Mouse (Mus musculus): ENCODE measurements around the gene Cacna1b.

GRCm38 (mm10) chr2:24805621-24806020 is 42.7 kb upstream of the Cacna1b start:
- TF ChIP-seq CTCF (IDR thresholded peaks at IDR 0.05; ENCODE audit: borderline replicate concordance, extremely low read depth, insufficient read depth, insufficient read length) (no peak), POLR2A (IDR thresholded peaks at IDR 0.05; ENCODE audit: borderline replicate concordance, extremely low read depth, insufficient read depth, insufficient read length, poor library complexity, severe bottlenecking) (no peak)
